Mouse (Mus musculus) midbrain, postnatal 0 days (tissue): ENCODE measurements around the gene Ccdc82. TPM values are rescaled to one million over a fixed set of nuclear protein-coding genes. Genes with fewer than 3 reads are reported as not detected.
A peak's percentile ranks its signal among the peaks of the same experiment; 100 is the strongest.

Experiments
- ATAC-seq: fragments of 200-750 bp; cut with Nextera tagmentation; 2 replicates; pipeline ENCODE4 v1.8.0; 2017; ENCODE audit warnings: moderate number of reproducible peaks, mild to moderate bottlenecking, moderate TSS enrichment, moderate library complexity; ENCODE audit not compliant: low FRiP score
- DNase-seq: peaks from one replicate; pipeline ENCODE4 v3.0.0-alpha.2; 2015; ENCODE audit warnings: low spot score
- H3K27ac ChIP-seq: fragments of 300-500 bp; sonication (generic); 2 replicates; pipeline ENCODE4 v1.5.1; 2014; ENCODE audit warnings: low read depth, mild to moderate bottlenecking, low read length, mixed read lengths
- H3K27me3 ChIP-seq: fragments of 300-500 bp; sonication (generic); 2 replicates; pipeline ENCODE4 v1.6.1; 2014; ENCODE audit warnings: low read length, control low read depth, mixed read lengths; ENCODE audit not compliant: insufficient read depth
- H3K36me3 ChIP-seq: fragments of 300-500 bp; sonication (generic); 2 replicates; pipeline ENCODE4 v1.6.1; 2014; ENCODE audit warnings: low read length, control low read depth, mixed read lengths; ENCODE audit not compliant: insufficient read depth
- H3K4me1 ChIP-seq: fragments of 300-500 bp; sonication (generic); 2 replicates; pipeline ENCODE4 v1.6.1; 2014; ENCODE audit warnings: mild to moderate bottlenecking, control low read depth, antibody characterized with exemption, low read length, mixed read lengths; ENCODE audit not compliant: insufficient read depth
- H3K4me2 ChIP-seq: fragments of 300-500 bp; sonication (generic); 2 replicates; pipeline ENCODE4 v1.6.1; 2014; ENCODE audit warnings: low read depth, mild to moderate bottlenecking, low read length, mixed read lengths; ENCODE audit not compliant: poor library complexity, severe bottlenecking
- H3K4me3 ChIP-seq: fragments of 300-500 bp; sonication (generic); 2 replicates; pipeline ENCODE4 v1.5.1; 2014; ENCODE audit warnings: low read depth, mild to moderate bottlenecking, low read length, moderate library complexity
- H3K9ac ChIP-seq: fragments of 300-500 bp; sonication (generic); replicated peaks from 2 replicates; pipeline ENCODE4 v1.6.1; 2014; ENCODE audit warnings: mild to moderate bottlenecking, low read length, moderate library complexity, mixed read lengths; ENCODE audit not compliant: poor library complexity, severe bottlenecking
- H3K9me3 ChIP-seq: fragments of 300-500 bp; sonication (generic); 2 replicates; pipeline ENCODE4 v1.6.1; 2016; ENCODE audit warnings: low read length, control low read depth
- CTCF ChIP-seq: IDR thresholded peaks from 2 replicates; pipeline ENCODE4 v1.5.1; 2016; ENCODE audit warnings: antibody characterized with exemption, mild to moderate bottlenecking
- WGBS: fragments of 180-500 bp; shearing (Covaris S2); extraction: QIAGEN DNeasy Blood & Tissue Kit; methylation state at CpG from one replicate; pipeline ENCODE4 v1.1.7; 2014; 5-methylcytosine and 5-hydroxymethylcytosine counted together
- polyA plus RNA-seq: library from polyadenylated mRNA; unstranded; fragments of >200 nt; fragmentation: Nextera tagmentation; extraction: Ambion mirVana; gene quantifications from 2 replicates; pipeline ENCODE4 v1.2.1, GENCODE M21; 2015
- total RNA-seq: library from RNA; depleted of rRNA; stranded (reverse); fragments of >200 nt; gene quantifications from 2 replicates; pipeline ENCODE4 v1.2.3, GENCODE M21; 2014

Gene Ccdc82
- total and polyA plus RNA-seq, 2 experiments from 2014 or later, result 11.8 to 20.2 TPM

- no peak for DNase-seq
- Histone ChIP-seq H3K27me3 (no peaks in the 10 kb centered on the region), H3K9me3 (no peaks in the 10 kb centered on the region), H3K27ac (peak overlapping the region; percentile 38), H3K4me3 (no peak overlapping the region), H3K9ac (no peak overlapping the region), H3K36me3 (no peaks in the 10 kb centered on the region), H3K4me1 (peaks cover 9% of the 10 kb centered on the region; the same call in 1 of the 2 replicates), H3K4me2 (no peak overlapping the region)
- WGBS, result 18% methylated on average over 4 of the region's 4 CpGs
- TF ChIP-seq CTCF, result no peak
- no peak for ATAC-seq
Observed at GRCm38 (mm10) chr9:13307226-13307625, 60.5 kb downstream of the Ccdc82 start.

- Histone ChIP-seq H3K9ac (no peak overlapping the region), H3K4me3 (no peak overlapping the region), H3K27me3 (no peaks in the 10 kb centered on the region), H3K4me2 (no peak overlapping the region), H3K36me3 (no peaks in the 10 kb centered on the region), H3K4me1 (peaks cover 9% of the 10 kb centered on the region; the same call in 1 of the 2 replicates), H3K9me3 (no peaks in the 10 kb centered on the region), H3K27ac (no peak overlapping the region)
- DNase-seq (no peak), ATAC-seq (no peak)
- TF ChIP-seq CTCF, result no peak
- 77% methylated on average over 8 of the region's 8 CpGs for WGBS
Observed at GRCm38 (mm10) chr9:13308718-13309117, 62.0 kb downstream of the Ccdc82 start.

- H3K4me1 ChIP-seq, result peaks cover 9% of the 10 kb centered on the region; the same call in 1 of the 2 replicates
- H3K4me3 ChIP-seq, result no peak overlapping the region
- H3K36me3 ChIP-seq, result no peaks in the 10 kb centered on the region
- DNase-seq (no peak), ATAC-seq (peak; percentile 21; the same call in 1 of the 2 replicates)
- no peaks in the 10 kb centered on the region for H3K27me3 ChIP-seq
- TF ChIP-seq CTCF, result no peak
- no peak overlapping the region for H3K9ac ChIP-seq
- H3K27ac ChIP-seq, result no peak overlapping the region
- no peaks in the 10 kb centered on the region for H3K9me3 ChIP-seq
- no peak overlapping the region for H3K4me2 ChIP-seq
- WGBS, result 48% methylated on average over 7 of the region's 7 CpGs
Observed at GRCm38 (mm10) chr9:13309807-13310206, 63.1 kb downstream of the Ccdc82 start.

GRCm38 (mm10) chr9:13310236-13310635 is 63.5 kb downstream of the Ccdc82 start:
- Histone ChIP-seq H3K4me2 (no peak overlapping the region), H3K9ac (no peak overlapping the region), H3K27me3 (no peaks in the 10 kb centered on the region), H3K27ac (no peak overlapping the region), H3K36me3 (no peaks in the 10 kb centered on the region), H3K4me1 (peaks cover 9% of the 10 kb centered on the region; the same call in 1 of the 2 replicates), H3K4me3 (no peak overlapping the region), H3K9me3 (no peaks in the 10 kb centered on the region)
- TF ChIP-seq CTCF, result no peak
- ATAC-seq (peak; percentile 21; the same call in 1 of the 2 replicates), DNase-seq (no peak)
- WGBS, result 28% methylated on average over 3 of the region's 3 CpGs

GRCm38 (mm10) chr9:13311094-13311493 is 64.3 kb downstream of the Ccdc82 start:
- Histone ChIP-seq H3K4me2 (no peak overlapping the region), H3K27ac (no peak overlapping the region), H3K36me3 (no peaks in the 10 kb centered on the region), H3K27me3 (no peaks in the 10 kb centered on the region), H3K4me1 (peaks cover 9% of the 10 kb centered on the region; the same call in 1 of the 2 replicates), H3K9me3 (no peaks in the 10 kb centered on the region), H3K4me3 (no peak overlapping the region), H3K9ac (no peak overlapping the region)
- no peak for ATAC-seq
- no peak for DNase-seq
- TF ChIP-seq CTCF, result no peak
- WGBS, result 24% methylated on average over 2 of the region's 2 CpGs

- peaks cover 9% of the 10 kb centered on the region; the same call in 1 of the 2 replicates for H3K4me1 ChIP-seq
- no peaks in the 10 kb centered on the region for H3K36me3 ChIP-seq
- no peaks in the 10 kb centered on the region for H3K27me3 ChIP-seq
- no peak overlapping the region for H3K4me2 ChIP-seq
- H3K9ac ChIP-seq, result no peak overlapping the region
- H3K27ac ChIP-seq, result no peak overlapping the region
- no peak for TF ChIP-seq CTCF
- WGBS, result 98% methylated on average over 2 of the region's 2 CpGs
- H3K4me3 ChIP-seq, result no peak overlapping the region
- H3K9me3 ChIP-seq, result no peaks in the 10 kb centered on the region
- no peak for DNase-seq
- no peak for ATAC-seq
Observed at GRCm38 (mm10) chr9:13313923-13314322, 67.2 kb downstream of the Ccdc82 start.
